Comparison of ENCODE assay signal across 19 mouse cellular contexts in the genomic region with DNA sequence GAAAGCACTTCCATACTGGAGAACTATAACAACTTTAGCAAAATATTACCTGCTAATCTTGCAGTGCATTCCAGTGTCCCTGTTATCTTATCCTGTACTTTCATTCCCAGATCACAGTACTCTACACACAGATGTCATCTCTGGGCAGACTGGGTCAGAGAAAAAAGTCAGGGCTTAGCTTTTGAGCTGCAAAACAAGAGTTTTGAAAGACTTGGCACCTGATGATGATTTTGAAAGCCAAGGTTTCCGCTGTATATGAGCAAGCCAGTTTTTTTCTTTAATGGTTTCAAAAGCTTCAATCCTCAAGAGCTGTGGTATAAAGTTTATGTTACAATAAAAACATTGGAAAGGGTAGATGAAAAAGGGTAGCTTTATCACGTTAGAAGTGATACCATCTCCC.
"Had no signal": no experiment of that assay in that cellular context is flagged by ENCODE, and none has a peak within 500 bp of the region (broad histone marks: within the 10 kb centered on the region; RNA-seq: fewer than 3 reads in every experiment).

No protein-coding gene starts in this region.

- H3K4me1 ChIP-seq: limb, embryonic 10.5 days; limb, embryonic 13.5 days; liver, embryonic 13.5 days; lung, embryonic 15.5 days; megakaryocyte, embryonic 14.5 days; midbrain, embryonic 10.5 days; midbrain, embryonic 13.5 days; neural tube, embryonic 13.5 days had no signal

- H3K9me3 ChIP-seq: limb, embryonic 10.5 days; limb, embryonic 13.5 days; liver, embryonic 13.5 days; lung, embryonic 15.5 days; midbrain, embryonic 10.5 days; midbrain, embryonic 13.5 days; neural tube, embryonic 13.5 days had no signal

- H3K27ac ChIP-seq: limb, embryonic 10.5 days; limb, embryonic 13.5 days; liver, embryonic 13.5 days; lung, embryonic 15.5 days; midbrain, embryonic 10.5 days; midbrain, embryonic 13.5 days; neural tube, embryonic 13.5 days had no signal

- H3K36me3 ChIP-seq: limb, embryonic 10.5 days; limb, embryonic 13.5 days; liver, embryonic 13.5 days; lung, embryonic 15.5 days; midbrain, embryonic 10.5 days; midbrain, embryonic 13.5 days; neural tube, embryonic 13.5 days had no signal

- H3K4me3 ChIP-seq: limb, embryonic 10.5 days; limb, embryonic 13.5 days; liver, embryonic 13.5 days; lung, embryonic 15.5 days; megakaryocyte, embryonic 14.5 days; midbrain, embryonic 10.5 days; midbrain, embryonic 13.5 days; myocyte; neural tube, embryonic 13.5 days had no signal

- H3K9ac ChIP-seq: limb, embryonic 13.5 days; liver, embryonic 13.5 days; lung, embryonic 15.5 days; midbrain, embryonic 13.5 days; neural tube, embryonic 13.5 days had no signal

- DNase-seq: kidney, adult 9 months; kidney, postnatal 14 days; kidney, postnatal 4 days; liver; liver, embryonic 13.5 days; lung, postnatal 36 days; retina, postnatal 1 day; right cerebral cortex, postnatal 25 days; thymus, adult 18-20 months; thymus, postnatal 36 days had no signal

- H3K4me2 ChIP-seq: limb, embryonic 13.5 days; liver, embryonic 13.5 days; lung, embryonic 15.5 days; midbrain, embryonic 13.5 days; neural tube, embryonic 13.5 days had no signal

- ATAC-seq: midbrain, embryonic 13.5 days; midbrain, embryonic 16.5 days had no signal

- H3K27me3 ChIP-seq: limb, embryonic 13.5 days; liver, embryonic 13.5 days; lung, embryonic 15.5 days; megakaryocyte, embryonic 14.5 days; midbrain, embryonic 13.5 days; neural tube, embryonic 13.5 days had no signal
